Mouse (Mus musculus): ENCODE measurements around the gene Caln1. TPM values are rescaled to one million over a fixed set of nuclear protein-coding genes. Genes with fewer than 3 reads are reported as not detected.

Gene Caln1
- polyA plus RNA-seq, 1 experiment from 2014 or later = not detected

GRCm38 (mm10) chr5:130712281-130712680 lies 343.0 kb downstream of the Caln1 start:
- Histone ChIP-seq H3K9me3 (ENCODE audit: control insufficient read depth, low read depth, low read length) (no peaks in the 10 kb centered on the region), H3K9ac (replicated peaks; ENCODE audit: low read depth, low read length) (no peak overlapping the region), H3K36me3 (ENCODE audit: control insufficient read depth, insufficient read depth, low read length) (no peaks in the 10 kb centered on the region), H3K27me3 (ENCODE audit: control insufficient read depth, insufficient read depth, low read length) (no peaks in the 10 kb centered on the region), H3K4me3 (ENCODE audit: low read depth, low read length) (no peak overlapping the region), H3K27ac (ENCODE audit: low read length) (no peak overlapping the region), H3K4me1 (ENCODE audit: control insufficient read depth, insufficient read depth, low read length) (no peaks in the 10 kb centered on the region), H3K4me2 (replicated peaks; ENCODE audit: low read depth, low read length) (no peak overlapping the region)
- no peak for ATAC-seq (ENCODE audit: insufficient number of reproducible peaks, insufficient read depth, low FRiP score, low read depth)
- WGBS = 65% methylated on average over 1 of the region's 1 CpGs

- Histone ChIP-seq H3K9me3 (ENCODE audit: control insufficient read depth, low read depth, low read length) (no peaks in the 10 kb centered on the region), H3K4me2 (replicated peaks; ENCODE audit: low read depth, low read length) (no peak overlapping the region), H3K27me3 (ENCODE audit: control insufficient read depth, insufficient read depth, low read length) (no peaks in the 10 kb centered on the region), H3K4me3 (ENCODE audit: low read depth, low read length) (no peak overlapping the region), H3K4me1 (ENCODE audit: control insufficient read depth, insufficient read depth, low read length) (no peaks in the 10 kb centered on the region), H3K27ac (ENCODE audit: low read length) (no peak overlapping the region), H3K36me3 (ENCODE audit: control insufficient read depth, insufficient read depth, low read length) (no peaks in the 10 kb centered on the region), H3K9ac (replicated peaks; ENCODE audit: low read depth, low read length) (no peak overlapping the region)
- WGBS = 80% methylated on average over 4 of the region's 4 CpGs
- no peak for ATAC-seq (ENCODE audit: insufficient number of reproducible peaks, insufficient read depth, low FRiP score, low read depth)
Observed at GRCm38 (mm10) chr5:130715181-130715580, 345.9 kb downstream of the Caln1 start.

GRCm38 (mm10) chr5:130718385-130718784 lies 349.1 kb downstream of the Caln1 start:
- Histone ChIP-seq H3K9ac (replicated peaks; ENCODE audit: low read depth, low read length) (no peak overlapping the region), H3K36me3 (ENCODE audit: control insufficient read depth, insufficient read depth, low read length) (no peaks in the 10 kb centered on the region), H3K4me1 (ENCODE audit: control insufficient read depth, insufficient read depth, low read length) (no peaks in the 10 kb centered on the region), H3K27me3 (ENCODE audit: control insufficient read depth, insufficient read depth, low read length) (no peaks in the 10 kb centered on the region), H3K4me2 (replicated peaks; ENCODE audit: low read depth, low read length) (no peak overlapping the region), H3K27ac (ENCODE audit: low read length) (no peak overlapping the region), H3K4me3 (ENCODE audit: low read depth, low read length) (no peak overlapping the region), H3K9me3 (ENCODE audit: control insufficient read depth, low read depth, low read length) (no peaks in the 10 kb centered on the region)
- ATAC-seq (ENCODE audit: insufficient number of reproducible peaks, insufficient read depth, low FRiP score, low read depth) = no peak
- 58% methylated on average over 9 of the region's 9 CpGs for WGBS

DNA sequence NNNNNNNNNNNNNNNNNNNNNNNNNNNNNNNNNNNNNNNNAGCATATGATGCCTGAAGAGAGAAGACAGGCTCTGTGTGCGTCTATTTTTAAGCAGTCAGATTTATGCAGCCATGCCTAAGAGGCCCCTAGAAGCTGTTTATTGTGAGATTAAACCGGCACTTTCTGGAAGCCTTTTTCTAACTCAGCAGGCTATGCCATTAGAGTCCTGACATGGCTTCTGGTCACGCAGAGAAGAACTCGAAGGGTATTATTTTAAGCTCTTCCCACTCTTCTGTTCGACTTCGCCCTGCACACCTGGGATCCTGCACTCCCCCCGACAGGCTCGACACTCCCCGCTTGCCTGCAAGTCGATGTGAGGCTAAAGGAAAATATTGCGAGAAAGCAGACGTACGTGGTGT lies 372.9 kb downstream of the Caln1 start:
- Histone ChIP-seq H3K4me3 (ENCODE audit: low read depth, low read length) (no peak overlapping the region), H3K27me3 (ENCODE audit: control insufficient read depth, insufficient read depth, low read length) (no peaks in the 10 kb centered on the region), H3K4me2 (replicated peaks; ENCODE audit: low read depth, low read length) (no peak overlapping the region), H3K36me3 (ENCODE audit: control insufficient read depth, insufficient read depth, low read length) (no peaks in the 10 kb centered on the region), H3K9me3 (ENCODE audit: control insufficient read depth, low read depth, low read length) (no peaks in the 10 kb centered on the region), H3K27ac (ENCODE audit: low read length) (no peak overlapping the region), H3K9ac (replicated peaks; ENCODE audit: low read depth, low read length) (no peak overlapping the region), H3K4me1 (ENCODE audit: control insufficient read depth, insufficient read depth, low read length) (no peaks in the 10 kb centered on the region)
- WGBS = 80% methylated on average over 13 of the region's 13 CpGs
- ATAC-seq (ENCODE audit: insufficient number of reproducible peaks, insufficient read depth, low FRiP score, low read depth) = no peak

DNA sequence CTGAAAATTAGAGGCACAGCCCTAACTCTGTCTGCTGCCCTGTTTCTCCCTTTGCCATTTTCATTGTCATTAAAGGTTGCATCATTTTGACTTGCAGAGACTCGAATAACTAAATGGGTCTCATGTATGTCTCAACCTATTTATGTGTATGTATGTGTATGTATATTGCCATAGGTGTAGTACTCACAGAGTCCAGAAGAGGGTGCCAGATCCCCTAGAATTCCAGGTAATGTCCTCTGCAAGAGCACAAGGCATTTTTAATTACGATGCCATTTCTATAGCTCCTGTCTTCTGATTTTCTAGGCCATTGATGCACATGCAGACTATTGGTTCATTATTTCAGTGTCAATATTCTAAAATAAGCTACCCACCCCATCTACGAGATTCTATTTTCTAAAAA lies 388.3 kb downstream of the Caln1 start:
- Histone ChIP-seq H3K4me3 (ENCODE audit: low read depth, low read length) (no peak overlapping the region), H3K9ac (replicated peaks; ENCODE audit: low read depth, low read length) (no peak overlapping the region), H3K27me3 (ENCODE audit: control insufficient read depth, insufficient read depth, low read length) (no peaks in the 10 kb centered on the region), H3K36me3 (ENCODE audit: control insufficient read depth, insufficient read depth, low read length) (no peaks in the 10 kb centered on the region), H3K4me2 (replicated peaks; ENCODE audit: low read depth, low read length) (no peak overlapping the region), H3K27ac (ENCODE audit: low read length) (no peak overlapping the region), H3K9me3 (ENCODE audit: control insufficient read depth, low read depth, low read length) (no peaks in the 10 kb centered on the region), H3K4me1 (ENCODE audit: control insufficient read depth, insufficient read depth, low read length) (no peaks in the 10 kb centered on the region)
- 89% methylated on average over 3 of the region's 3 CpGs for WGBS
- no peak for ATAC-seq (ENCODE audit: insufficient number of reproducible peaks, insufficient read depth, low FRiP score, low read depth)

GRCm38 (mm10) chr5:130765784-130766183 lies 396.5 kb downstream of the Caln1 start:
- no peak for ATAC-seq (ENCODE audit: insufficient number of reproducible peaks, insufficient read depth, low FRiP score, low read depth)
- no peak overlapping the region for H3K27ac ChIP-seq (ENCODE audit: low read length)
- H3K36me3 ChIP-seq (ENCODE audit: control insufficient read depth, insufficient read depth, low read length) = no peaks in the 10 kb centered on the region
- H3K4me1 ChIP-seq (ENCODE audit: control insufficient read depth, insufficient read depth, low read length) = no peaks in the 10 kb centered on the region
- H3K9me3 ChIP-seq (ENCODE audit: control insufficient read depth, low read depth, low read length) = 0 out of 2 replicates have a peak, but pooled peaks cover 3% of the 10 kb centered on the region
- H3K4me2 ChIP-seq (replicated peaks; ENCODE audit: low read depth, low read length) = no peak overlapping the region
- H3K9ac ChIP-seq (replicated peaks; ENCODE audit: low read depth, low read length) = no peak overlapping the region
- H3K4me3 ChIP-seq (ENCODE audit: low read depth, low read length) = no peak overlapping the region
- no peaks in the 10 kb centered on the region for H3K27me3 ChIP-seq (ENCODE audit: control insufficient read depth, insufficient read depth, low read length)
- 90% methylated on average over 6 of the region's 6 CpGs for whole genome bisulfite sequencing

GRCm38 (mm10) chr5:130771061-130771741 lies 401.9 kb downstream of the Caln1 start:
- H3K4me3 ChIP-seq (ENCODE audit: low read depth, low read length) = no peak overlapping the region
- 82% methylated on average over 5 of the region's 5 CpGs for whole genome bisulfite sequencing
- no peaks in the 10 kb centered on the region for H3K4me1 ChIP-seq (ENCODE audit: control insufficient read depth, insufficient read depth, low read length)
- H3K4me2 ChIP-seq (replicated peaks; ENCODE audit: low read depth, low read length) = no peak overlapping the region
- no peaks in the 10 kb centered on the region for H3K36me3 ChIP-seq (ENCODE audit: control insufficient read depth, insufficient read depth, low read length)
- H3K9me3 ChIP-seq (ENCODE audit: control insufficient read depth, low read depth, low read length) = 0 out of 2 replicates have a peak, but pooled peaks cover 3% of the 10 kb centered on the region
- ATAC-seq (ENCODE audit: insufficient number of reproducible peaks, insufficient read depth, low FRiP score, low read depth) = no peak
- H3K9ac ChIP-seq (replicated peaks; ENCODE audit: low read depth, low read length) = no peak overlapping the region
- H3K27me3 ChIP-seq (ENCODE audit: control insufficient read depth, insufficient read depth, low read length) = no peaks in the 10 kb centered on the region
- no peak overlapping the region for H3K27ac ChIP-seq (ENCODE audit: low read length)

- no peak overlapping the region for H3K9ac ChIP-seq (replicated peaks; ENCODE audit: low read depth, low read length)
- H3K4me3 ChIP-seq (ENCODE audit: low read depth, low read length) = no peak overlapping the region
- H3K27me3 ChIP-seq (ENCODE audit: control insufficient read depth, insufficient read depth, low read length) = no peaks in the 10 kb centered on the region
- 92% methylated on average over 6 of the region's 6 CpGs for WGBS
- H3K4me1 ChIP-seq (ENCODE audit: control insufficient read depth, insufficient read depth, low read length) = no peaks in the 10 kb centered on the region
- no peaks in the 10 kb centered on the region for H3K36me3 ChIP-seq (ENCODE audit: control insufficient read depth, insufficient read depth, low read length)
- H3K4me2 ChIP-seq (replicated peaks; ENCODE audit: low read depth, low read length) = no peak overlapping the region
- 0 out of 2 replicates have a peak, but pooled peaks cover 3% of the 10 kb centered on the region for H3K9me3 ChIP-seq (ENCODE audit: control insufficient read depth, low read depth, low read length)
- no peak for ATAC-seq (ENCODE audit: insufficient number of reproducible peaks, insufficient read depth, low FRiP score, low read depth)
- no peak overlapping the region for H3K27ac ChIP-seq (ENCODE audit: low read length)
Observed at GRCm38 (mm10) chr5:130772491-130772890, 403.2 kb downstream of the Caln1 start.

GRCm38 (mm10) chr5:130774946-130775345 lies 405.7 kb downstream of the Caln1 start:
- Histone ChIP-seq H3K9ac (replicated peaks; ENCODE audit: low read depth, low read length) (no peak overlapping the region), H3K4me3 (ENCODE audit: low read depth, low read length) (no peak overlapping the region), H3K36me3 (ENCODE audit: control insufficient read depth, insufficient read depth, low read length) (no peaks in the 10 kb centered on the region), H3K27me3 (ENCODE audit: control insufficient read depth, insufficient read depth, low read length) (no peaks in the 10 kb centered on the region), H3K27ac (ENCODE audit: low read length) (no peak overlapping the region), H3K4me2 (replicated peaks; ENCODE audit: low read depth, low read length) (no peak overlapping the region), H3K9me3 (ENCODE audit: control insufficient read depth, low read depth, low read length) (no peaks in the 10 kb centered on the region), H3K4me1 (ENCODE audit: control insufficient read depth, insufficient read depth, low read length) (no peaks in the 10 kb centered on the region)
- 79% methylated on average over 3 of the region's 3 CpGs for WGBS
- no peak for ATAC-seq (ENCODE audit: insufficient number of reproducible peaks, insufficient read depth, low FRiP score, low read depth)

All from stomach, embryonic 14.5 days (tissue).